Mouse (Mus musculus): ENCODE measurements around the gene Zfp324.

Gene Zfp324

GRCm38 (mm10) chr7:12966104-12966845 lies 637 bp downstream of the Zfp324 start:
- peak; percentile 67 for DNase-seq (ENCODE audit: low spot score)

DNA sequence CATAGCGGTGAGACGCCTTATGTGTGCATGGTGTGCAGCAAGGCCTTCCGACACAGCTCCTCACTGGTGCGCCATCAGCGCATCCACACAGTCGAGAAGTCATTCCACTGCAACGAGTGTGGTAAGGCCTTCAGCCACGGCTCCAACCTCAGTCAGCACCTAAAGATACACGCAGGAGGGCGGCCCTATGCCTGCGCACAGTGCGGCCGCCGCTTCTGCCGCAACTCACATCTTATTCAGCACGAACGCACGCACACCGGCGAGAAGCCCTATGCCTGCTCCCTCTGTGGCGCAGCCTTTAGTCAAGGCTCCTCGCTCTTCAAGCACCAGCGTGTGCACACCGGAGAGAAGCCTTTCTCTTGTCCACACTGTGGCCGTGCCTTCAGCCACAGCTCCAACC lies 5.3 kb downstream of the Zfp324 start:
- no peak for DNase-seq (ENCODE audit: low spot score)

DNA sequence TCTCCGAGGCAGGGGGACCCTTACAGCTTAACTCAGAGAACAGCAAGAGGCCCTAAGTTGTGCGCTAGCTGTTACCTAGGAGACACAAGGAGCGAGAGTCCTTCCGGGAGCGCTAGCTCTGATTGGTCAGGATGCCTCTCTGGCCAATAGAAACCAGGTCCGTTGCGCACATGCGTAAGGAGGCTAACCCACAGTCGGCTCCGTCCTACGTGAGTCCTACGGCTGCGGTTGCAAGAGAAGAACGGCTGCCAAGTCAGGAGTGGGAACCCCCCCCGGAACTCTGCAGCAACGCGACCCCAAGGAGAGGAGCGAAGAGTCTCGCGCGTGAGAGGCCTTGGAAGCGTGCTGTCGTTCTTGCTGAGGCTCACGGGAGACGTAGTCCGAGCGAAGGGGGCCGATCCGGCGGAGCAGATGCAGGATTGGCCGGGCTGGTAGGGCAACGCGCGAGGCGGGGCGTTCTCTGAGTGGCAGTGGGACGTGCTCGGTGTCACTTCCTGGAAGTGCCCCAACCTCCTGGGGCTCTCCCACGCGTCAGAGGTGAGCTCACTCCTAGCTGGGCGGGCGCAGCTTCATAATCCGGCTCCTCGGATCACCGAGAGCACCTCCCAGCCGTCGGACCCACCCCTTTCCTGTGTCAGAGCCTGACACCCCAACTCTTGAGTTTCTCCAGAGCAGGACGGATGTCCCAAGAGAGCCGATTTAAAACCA lies 12.2 kb downstream of the Zfp324 start, which contains the start of gene Zfp446:
Gene Zfp446 (plus strand): TSS at position 167 of the 708 bp plus-strand sequence.
- DNase-seq (ENCODE audit: low spot score) = peak; percentile 96

- DNase-seq (ENCODE audit: low spot score) = no peak
Measured at GRCm38 (mm10) chr7:12978931-12979722, 13.5 kb downstream of the Zfp324 start.

DNA sequence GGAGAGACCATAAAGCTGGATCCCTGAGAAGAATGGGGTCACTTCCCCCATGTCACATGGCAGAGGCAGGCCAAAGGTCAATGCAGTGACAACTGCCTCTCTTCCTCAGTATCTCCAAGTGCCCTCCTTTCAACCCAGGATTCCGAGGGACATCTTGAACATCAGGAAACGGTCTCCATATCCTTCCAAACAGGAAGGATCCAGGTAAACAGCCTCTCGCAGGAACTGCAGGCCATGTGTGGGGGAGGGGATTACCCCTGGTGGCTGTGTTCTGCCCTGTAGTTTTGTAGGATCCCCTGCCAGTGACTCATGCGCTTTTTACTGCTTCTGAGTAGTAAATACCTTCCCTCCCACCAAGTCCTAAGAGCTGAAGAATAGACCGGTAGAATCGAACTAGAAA lies 14.1 kb downstream of the Zfp324 start:
- DNase-seq (ENCODE audit: low spot score) = no peak

DNA sequence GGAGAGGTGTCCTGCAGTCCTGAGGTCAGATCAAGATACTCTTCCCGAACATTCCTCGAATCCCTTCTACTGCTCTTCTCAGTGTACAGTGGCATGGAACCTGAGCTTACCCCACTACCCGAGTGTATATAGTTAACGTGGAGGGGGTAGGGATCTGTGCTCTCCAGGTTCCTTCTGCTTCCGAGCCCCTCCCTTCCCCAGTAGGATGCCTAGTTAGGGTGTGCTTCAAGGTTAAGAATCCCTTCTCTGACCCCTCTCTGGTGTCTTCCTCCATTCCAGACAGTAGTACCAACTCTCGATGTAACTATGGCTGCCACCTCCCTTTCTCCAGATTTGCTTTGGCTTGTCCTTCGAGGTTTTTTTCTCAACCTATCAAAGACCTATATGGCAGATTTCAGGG lies 14.7 kb downstream of the Zfp324 start:
- DNase-seq (ENCODE audit: low spot score) = no peak

DNA sequence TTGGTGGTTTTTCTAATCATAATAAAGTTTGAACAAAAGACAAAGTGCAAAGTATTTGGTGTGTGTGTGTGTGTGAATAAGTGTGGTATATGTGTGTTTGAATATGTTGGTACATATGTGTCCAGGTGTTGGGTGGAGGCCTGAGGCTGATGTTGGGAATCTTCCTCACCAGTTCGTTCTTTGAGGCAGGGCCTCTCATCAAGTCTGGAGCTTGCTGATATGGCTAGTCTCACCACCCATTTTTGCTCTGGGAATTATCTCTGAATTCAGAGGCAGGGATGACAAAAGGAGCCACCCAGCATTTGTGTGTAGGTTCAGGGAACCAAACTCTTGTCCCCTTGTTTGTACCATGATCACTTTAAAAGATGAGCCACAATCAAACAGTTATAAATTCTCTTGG lies 20.1 kb downstream of the Zfp324 start:
- DNase-seq (ENCODE audit: low spot score) = peak; percentile 59

DNA sequence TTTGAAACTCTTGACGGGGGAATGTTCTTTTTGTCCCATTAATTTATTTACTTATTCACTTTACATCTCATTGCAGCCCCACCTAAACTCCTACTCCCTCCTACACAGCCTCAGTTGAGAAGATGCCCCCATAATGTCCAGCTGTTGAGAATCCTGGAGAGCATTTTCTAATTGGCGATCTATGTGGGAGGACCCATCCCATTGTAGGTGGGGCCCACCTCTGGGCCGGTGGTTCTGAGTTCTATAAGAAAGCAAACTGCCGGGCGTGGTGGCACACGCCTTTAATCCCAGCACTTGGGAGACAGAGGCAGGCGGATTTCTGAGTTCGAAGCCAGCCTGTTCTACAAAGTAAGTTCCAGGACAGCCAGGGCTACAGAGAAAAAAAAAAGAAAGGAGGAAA lies 21.3 kb downstream of the Zfp324 start:
- DNase-seq (ENCODE audit: low spot score) = no peak

- peak; percentile 63 for DNase-seq (ENCODE audit: low spot score)
Measured at GRCm38 (mm10) chr7:12987409-12988189, 22.0 kb downstream of the Zfp324 start.

DNA sequence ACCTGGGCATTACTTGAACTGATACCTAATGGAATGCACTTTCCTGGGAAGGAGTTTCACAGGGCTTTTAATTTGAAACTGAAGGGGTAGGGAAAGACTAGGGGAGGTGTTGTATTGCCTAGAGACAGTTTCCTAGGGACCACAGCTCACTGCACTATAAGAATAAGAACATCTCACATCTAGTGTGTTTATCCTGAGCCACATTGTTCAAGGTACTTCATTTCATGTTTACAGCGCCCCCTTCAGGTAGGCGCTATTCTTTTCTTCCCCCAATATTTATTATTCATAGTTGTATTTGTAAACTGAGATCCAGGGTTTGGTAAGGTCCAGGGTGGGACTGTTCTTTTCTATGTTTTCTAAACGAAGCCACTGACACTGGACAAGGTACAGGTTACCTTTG lies 26.6 kb downstream of the Zfp324 start:
- DNase-seq (ENCODE audit: low spot score) = peak; percentile 74

- no peak for DNase-seq (ENCODE audit: low spot score)
Measured at GRCm38 (mm10) chr7:12993148-12993547, 27.5 kb downstream of the Zfp324 start.

DNA sequence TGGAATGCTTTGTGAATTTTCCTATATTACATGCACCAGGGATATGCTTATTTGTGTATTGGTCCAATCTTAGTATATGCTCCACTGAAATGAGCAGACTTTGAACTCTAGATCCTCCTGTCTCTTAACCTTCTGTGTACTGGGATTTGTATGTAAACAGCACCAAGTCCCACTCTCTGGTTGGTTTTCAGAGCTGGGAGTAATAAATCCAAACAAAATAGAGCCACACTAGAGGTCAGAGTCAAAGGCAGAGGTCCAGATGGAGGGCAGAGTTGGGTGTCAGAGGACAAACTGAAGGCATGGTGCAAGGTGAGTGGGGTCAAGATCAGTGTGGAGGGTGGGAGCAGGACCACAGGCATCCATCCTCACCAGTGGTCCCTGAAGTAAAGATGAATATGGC lies 30.2 kb downstream of the Zfp324 start:
- no peak for DNase-seq (ENCODE audit: low spot score)

- no peak for DNase-seq (ENCODE audit: low spot score)
Measured at GRCm38 (mm10) chr7:12997230-12997629, 31.6 kb downstream of the Zfp324 start.

DNA sequence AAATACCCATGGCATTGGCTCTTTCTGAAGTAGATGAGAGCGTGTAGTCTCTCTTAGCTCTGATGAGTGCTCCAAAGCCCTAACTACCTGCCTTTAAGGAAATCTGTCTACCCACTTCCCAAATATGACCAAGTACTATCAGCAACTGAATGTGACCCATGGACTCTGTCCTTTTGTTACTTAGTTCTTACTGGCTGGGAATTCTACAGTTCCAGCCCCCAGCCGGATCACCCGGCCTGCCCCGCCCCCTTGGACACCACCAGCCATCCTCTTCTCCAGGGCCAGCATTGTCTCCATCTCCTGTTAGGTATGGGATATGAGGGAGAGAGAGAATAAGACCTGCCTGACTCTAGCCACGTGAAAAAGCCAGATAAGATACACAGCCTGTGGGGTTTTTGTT lies 32.4 kb downstream of the Zfp324 start, which contains the start of gene Slc27a5:
Gene Slc27a5 (minus strand): TSS at position 140 of the 400 bp plus-strand sequence.
- no peak for DNase-seq (ENCODE audit: low spot score)

- DNase-seq (ENCODE audit: low spot score) = no peak
Measured at GRCm38 (mm10) chr7:12998851-12999250, 33.2 kb downstream of the Zfp324 start, which contains the start of gene Trim28. Gene Trim28 (plus strand): TSS chr7:12999114.

- DNase-seq (ENCODE audit: low spot score) = no peak
Measured at GRCm38 (mm10) chr7:13001584-13001983, 35.9 kb downstream of the Zfp324 start.

- DNase-seq (ENCODE audit: low spot score) = no peak
Measured at GRCm38 (mm10) chr7:13003380-13003779, 37.7 kb downstream of the Zfp324 start.

- no peak for DNase-seq (ENCODE audit: low spot score)
Measured at GRCm38 (mm10) chr7:13006011-13006410, 40.4 kb downstream of the Zfp324 start.

GRCm38 (mm10) chr7:13006531-13006930 lies 40.9 kb downstream of the Zfp324 start:
- DNase-seq (ENCODE audit: low spot score) = no peak

GRCm38 (mm10) chr7:13007341-13008092 lies 41.9 kb downstream of the Zfp324 start:
- DNase-seq (ENCODE audit: low spot score) = no peak
